8 mouse cellular contexts compared by ENCODE assay signal in the genomic region with DNA sequence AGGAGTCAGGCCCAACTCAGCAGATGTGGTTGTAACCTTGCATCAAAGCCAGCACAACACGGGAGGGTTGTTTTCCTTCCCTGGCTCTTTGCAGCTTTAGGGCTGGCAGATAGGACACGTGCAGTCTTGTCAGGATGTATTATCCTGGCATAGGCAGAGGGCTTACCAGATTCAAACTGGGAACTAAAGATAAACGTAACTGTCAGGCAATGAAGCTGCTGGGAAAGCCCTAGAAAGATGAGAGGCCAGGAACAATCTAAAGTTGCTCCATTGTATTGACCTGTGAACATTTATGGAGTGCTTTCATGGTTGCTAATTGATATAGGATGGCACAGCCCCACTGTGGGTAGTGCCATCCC. TPM values are rescaled to one million over a fixed set of nuclear protein-coding genes. Genes with fewer than 3 reads are reported as not detected.
DNase-seq lines count a peak whose midpoint lies in the region; ATAC-seq lines count a peak whose summit lies in the region.

No protein-coding gene starts in this region.

- 0 out of 2 replicates have a peak, but pooled peaks have one; percentile 2 for ATAC-seq in heart, embryonic 14.5 days (ENCODE audit: insufficient number of reproducible peaks, insufficient read depth, low FRiP score, low read depth)
- ATAC-seq in hindbrain, embryonic 13.5 days (ENCODE audit: low FRiP score) = no peak

- intact Hi-C loops in heart, postnatal 25 days (cut with DNase I) = no loop called here

- no peak for DNase-seq in heart, postnatal 25 days (ENCODE audit: low spot score)
- peak; percentile 32 for DNase-seq in MEL-GATA-1-ER (ENCODE audit: extremely low read depth, low read depth)
- DNase-seq in midbrain, embryonic 10.5 days (ENCODE audit: low spot score) = no peak
- no peak for DNase-seq in thymus, postnatal 25 days
- DNase-seq in spleen, adult 18-20 months = no peak
- DNase-seq in cerebellum, adult 18-20 months = no peak

- H3K4me1 ChIP-seq in heart, embryonic 14.5 days (ENCODE audit: control insufficient read depth in 2 of 2, insufficient read depth in 2 of 2, low read length in 2 of 2) = peaks cover 2 to 15% of the 10 kb centered on the region in 2 experiments; a peak in 3 of 4 replicates
- H3K4me1 ChIP-seq in hindbrain, embryonic 13.5 days (replicated peaks) = peaks cover 18% of the 10 kb centered on the region
- H3K4me1 ChIP-seq in midbrain, embryonic 10.5 days = peaks cover 15% of the 10 kb centered on the region

- H3K4me2 ChIP-seq in heart, embryonic 14.5 days (ENCODE audit: low read length) = peak overlapping the region; percentile 96
- peak overlapping the region; percentile 72 for H3K4me2 ChIP-seq in hindbrain, embryonic 13.5 days

- H3K27me3 ChIP-seq in heart, embryonic 14.5 days (ENCODE audit: control insufficient read depth, insufficient read depth, low read length) = no peaks in the 10 kb centered on the region
- H3K27me3 ChIP-seq in hindbrain, embryonic 13.5 days = no peaks in the 10 kb centered on the region
- no peaks in the 10 kb centered on the region for H3K27me3 ChIP-seq in midbrain, embryonic 10.5 days (ENCODE audit: low read depth, poor library complexity, severe bottlenecking)

- peak overlapping the region; percentile 87 for H3K9ac ChIP-seq in heart, embryonic 14.5 days (ENCODE audit: low read length)
- peak overlapping the region; percentile 92 for H3K9ac ChIP-seq in hindbrain, embryonic 13.5 days

- WGBS in heart, embryonic 14.5 days = 6% methylated on average over 3 of the region's 3 CpGs
- 11% methylated on average over 3 of the region's 3 CpGs for WGBS in hindbrain, embryonic 13.5 days
- WGBS in midbrain, embryonic 10.5 days = 10% methylated on average over 3 of the region's 3 CpGs

- H3K4me3 ChIP-seq in heart, embryonic 14.5 days (ENCODE audit: control insufficient read depth in 1 of 2, insufficient read depth in 1 of 2, low read depth in 1 of 2, low read length in 2 of 2) = peak overlapping the region; percentile 64 to 74
- H3K4me3 ChIP-seq in hindbrain, embryonic 13.5 days = peak overlapping the region; percentile 62
- H3K4me3 ChIP-seq in midbrain, embryonic 10.5 days = peak overlapping the region; percentile 56

- H3K9me3 ChIP-seq in heart, embryonic 14.5 days (ENCODE audit: control insufficient read depth, low read length) = no peaks in the 10 kb centered on the region
- H3K9me3 ChIP-seq in hindbrain, embryonic 13.5 days = no peaks in the 10 kb centered on the region
- H3K9me3 ChIP-seq in midbrain, embryonic 10.5 days (replicated peaks) = no peaks in the 10 kb centered on the region

- no peak overlapping the region for H3K27ac ChIP-seq in heart, embryonic 14.5 days (replicated peaks in 1 of 2; ENCODE audit: control insufficient read depth in 1 of 2, insufficient read depth in 1 of 2, low read depth in 2 of 2, low read length in 2 of 2)
- H3K27ac ChIP-seq in hindbrain, embryonic 13.5 days = peak overlapping the region; percentile 88
- no peak overlapping the region for H3K27ac ChIP-seq in midbrain, embryonic 10.5 days (replicated peaks)

- peaks cover 32% of the 10 kb centered on the region for H3K36me3 ChIP-seq in heart, embryonic 14.5 days (ENCODE audit: control insufficient read depth, insufficient read depth, low read length)
- H3K36me3 ChIP-seq in hindbrain, embryonic 13.5 days = peaks cover 45% of the 10 kb centered on the region
- peaks cover 38% of the 10 kb centered on the region for H3K36me3 ChIP-seq in midbrain, embryonic 10.5 days

RNA-seq across cellular contexts. Expression of a gene that starts 0.3 kb away (rescaled TPM):
- polyA plus RNA-seq in heart, embryonic 14.5 days (2014; fragmentation: Nextera tagmentation; extraction: Ambion mirVana) = 4.1 and 4.4 TPM in 2 replicates
- 1 to 10 TPM; 1.4 to 1.5 TPM for total RNA-seq in heart, postnatal 25 days (2021)
- polyA plus RNA-seq in hindbrain, embryonic 13.5 days (2015; fragmentation: Nextera tagmentation; extraction: Ambion mirVana) = 25.7 and 28.6 TPM in 2 replicates
- polyA plus RNA-seq in midbrain, embryonic 10.5 days (2016; fragmentation: Nextera tagmentation; extraction: Ambion mirVana) = 7.3 and 8.1 TPM in 2 replicates

RNA-seq across cellular contexts. Expression of a gene that starts 15.7 kb away (rescaled TPM):
- polyA plus RNA-seq in heart, embryonic 14.5 days (2014; fragmentation: Nextera tagmentation; extraction: Ambion mirVana) = 15.5 and 16.2 TPM in 2 replicates
- 1 to 10 TPM; 4.6 to 4.8 TPM for total RNA-seq in heart, postnatal 25 days (2021)
- 7.2 and 8.1 TPM in 2 replicates for polyA plus RNA-seq in hindbrain, embryonic 13.5 days (2015; fragmentation: Nextera tagmentation; extraction: Ambion mirVana)
- 29.1 and 29.4 TPM in 2 replicates for polyA plus RNA-seq in midbrain, embryonic 10.5 days (2016; fragmentation: Nextera tagmentation; extraction: Ambion mirVana)

RNA-seq across cellular contexts. Expression of a gene that starts 15.8 kb away (rescaled TPM):
- 5.9 and 6.6 TPM in 2 replicates for polyA plus RNA-seq in heart, embryonic 14.5 days (2014; fragmentation: Nextera tagmentation; extraction: Ambion mirVana)
- total RNA-seq in heart, postnatal 25 days (2021) = 10 to 100 TPM; 13.6 to 13.7 TPM
- polyA plus RNA-seq in hindbrain, embryonic 13.5 days (2015; fragmentation: Nextera tagmentation; extraction: Ambion mirVana) = 5.5 and 6.3 TPM in 2 replicates
- polyA plus RNA-seq in midbrain, embryonic 10.5 days (2016; fragmentation: Nextera tagmentation; extraction: Ambion mirVana) = 5.9 and 6.3 TPM in 2 replicates
